Mouse (Mus musculus) lung, adult 2 months (tissue): ENCODE data around the gene Commd4.

Source experiments
- CTCF ChIP-seq: fragments of 200-500 bp; IDR thresholded peaks from 2 replicates; pipeline ENCODE4 v1.5.1; 2011; ENCODE audit warnings: mild to moderate bottlenecking, low read length, control low read depth; ENCODE audit not compliant: insufficient read depth
- POLR2A ChIP-seq: fragments of 200-500 bp; IDR thresholded peaks from 2 replicates; pipeline ENCODE4 v1.6.1; 2011; ENCODE audit warnings: low read depth, mild to moderate bottlenecking, control low read depth, low read length, borderline replicate concordance; ENCODE audit errors: extremely low read depth

DNA sequence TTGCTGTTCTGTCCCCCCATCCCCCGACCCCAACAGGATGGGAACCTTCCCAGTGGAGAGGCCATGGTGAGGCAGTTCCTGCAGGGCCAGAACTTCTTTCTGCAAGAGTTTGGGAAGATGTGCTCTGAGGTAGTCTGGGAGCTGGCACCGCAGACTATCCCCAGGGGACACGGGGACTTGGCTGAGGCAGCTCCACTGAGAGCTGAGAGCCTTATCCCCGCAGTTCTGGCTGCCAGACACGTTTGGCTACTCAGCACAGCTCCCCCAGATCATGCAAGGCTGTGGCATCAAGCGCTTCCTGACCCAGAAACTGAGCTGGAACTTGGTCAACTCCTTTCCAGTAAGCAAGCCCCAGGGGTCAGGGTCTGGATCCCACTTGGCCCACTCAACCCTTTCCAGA is 20.9 kb downstream of the Commd4 start:
- TF ChIP-seq CTCF: no peak
- TF ChIP-seq POLR2A: no peak
